Mouse (Mus musculus) brain, embryonic 18.5 days (tissue): ENCODE data around the gene Clpx.
A peak's percentile ranks its signal among the peaks of the same experiment; 100 is the strongest.
"Not testable (repeated sequence)": the region's sequence is repeated elsewhere in the genome, so short reads cannot be mapped to it uniquely, and the experiment has no call there.

ENCODE experiments used
- DNase-seq: peaks from one replicate; pipeline ENCODE4 v3.0.0-alpha.2; 2012; ENCODE audit warnings: low read depth, low spot score

The Clpx gene

DNA sequence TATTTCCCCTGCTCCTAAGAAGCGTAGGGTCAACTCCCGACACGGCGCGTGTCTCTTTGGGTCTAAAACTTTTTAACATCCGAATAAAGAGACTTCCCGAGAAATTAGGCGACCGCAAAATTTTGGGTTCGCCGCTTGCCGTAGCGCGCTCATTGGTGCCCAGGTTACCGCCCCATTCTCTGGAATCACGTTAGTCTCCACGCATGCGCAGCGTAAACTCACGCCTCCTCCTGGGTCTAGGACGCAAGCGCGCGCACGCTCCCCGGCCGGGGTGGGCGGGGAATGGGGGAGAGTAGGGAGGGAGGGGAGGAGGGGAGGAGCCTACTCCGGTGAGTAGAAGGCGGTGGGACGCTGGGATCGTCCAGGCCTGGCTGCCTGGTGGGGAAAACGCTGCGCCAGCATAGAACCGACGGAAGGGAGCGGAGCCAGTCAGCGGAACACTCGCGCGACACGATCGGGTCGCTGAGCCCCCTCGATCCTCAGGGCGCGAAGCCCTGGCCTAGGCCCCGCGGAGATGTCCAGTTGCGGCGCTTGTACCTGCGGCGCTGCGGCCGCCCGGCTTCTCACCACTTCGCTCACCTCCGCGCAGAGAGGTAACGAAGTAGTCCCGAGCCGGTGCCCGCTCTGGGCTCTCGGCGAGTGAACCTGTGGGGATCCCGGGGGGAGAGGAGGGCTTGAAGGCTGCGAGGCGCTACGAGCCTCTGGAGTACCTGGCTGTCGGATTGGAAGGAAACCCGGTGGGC, at the start of gene Clpx:
Gene Clpx, plus strand, starts transcription at position 288 of the 743 bp plus-strand sequence.
- peak; percentile 97 for DNase-seq

DNA sequence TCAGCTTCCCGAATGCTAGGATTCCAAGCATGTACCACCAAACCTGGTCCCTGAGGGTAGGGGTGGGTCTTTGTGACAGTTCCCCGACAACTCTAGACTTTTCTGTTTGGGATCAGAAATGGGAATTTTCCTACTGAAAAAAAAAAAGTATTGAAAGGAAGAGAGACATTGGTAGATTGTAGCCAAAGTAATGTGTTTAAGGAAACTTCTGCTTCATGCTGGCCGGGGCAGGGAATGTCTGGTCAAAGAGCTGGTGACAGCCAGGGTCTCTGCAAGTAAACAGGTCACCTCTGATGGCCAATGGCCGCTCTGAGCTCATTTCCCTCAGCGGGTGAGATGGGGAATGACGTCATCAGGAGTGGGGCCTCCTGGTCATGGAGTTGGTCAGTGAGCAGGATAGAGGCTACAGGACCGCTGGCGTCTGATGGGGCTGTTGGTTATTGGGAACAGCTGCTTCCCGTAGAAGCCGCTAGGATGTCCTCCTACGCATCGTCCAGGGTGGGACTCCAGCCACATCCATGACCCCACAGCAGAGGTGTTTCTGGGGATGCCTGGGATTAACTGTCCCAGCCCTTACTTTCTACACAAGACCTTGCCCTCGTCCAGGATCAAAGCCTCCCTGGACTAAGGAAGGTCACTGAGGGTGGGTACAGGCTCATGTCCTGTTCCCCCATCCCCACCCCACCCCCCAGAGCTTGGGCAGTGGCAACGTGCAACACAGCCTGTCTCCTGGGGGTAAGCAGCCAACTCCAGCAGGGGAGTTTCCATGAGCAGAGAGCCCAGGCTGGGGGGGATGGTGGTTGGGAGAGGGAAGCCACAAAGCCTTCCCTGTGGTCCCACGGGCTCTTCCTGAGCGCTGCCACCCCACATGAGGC, 46.3 kb upstream of the Clpx start:
- no peak for DNase-seq

- no peak for DNase-seq
These were observed 45.7 kb upstream of the Clpx start for GRCm38 (mm10) chr9:65248377-65248690.

DNA sequence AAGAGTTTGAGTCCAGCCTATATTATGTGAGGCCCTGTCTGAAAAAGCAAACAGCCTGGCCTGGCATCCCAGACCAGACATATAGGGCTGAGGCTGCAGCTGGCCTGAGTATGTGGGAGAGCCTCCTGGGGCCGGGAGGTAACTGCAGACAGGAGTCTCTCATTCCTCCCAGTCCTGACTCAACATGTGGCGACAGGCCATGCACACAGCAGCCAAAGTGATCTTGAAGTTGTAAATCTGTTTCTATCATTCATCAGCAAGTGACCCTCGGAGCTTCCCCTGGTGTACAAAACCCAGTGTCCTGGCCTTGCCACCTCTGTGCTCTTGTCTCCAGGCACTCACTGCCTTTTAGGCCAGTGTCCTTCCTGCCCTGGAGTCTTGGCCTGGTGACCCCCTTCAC, 42.0 kb upstream of the Clpx start:
- DNase-seq = no peak

GRCm38 (mm10) chr9:65255906-65256600, 38.0 kb upstream of the Clpx start:
- no peak for DNase-seq

GRCm38 (mm10) chr9:65257218-65257910, 36.7 kb upstream of the Clpx start:
- no peak for DNase-seq

GRCm38 (mm10) chr9:65259366-65259765, 34.7 kb upstream of the Clpx start:
- DNase-seq = no peak

DNA sequence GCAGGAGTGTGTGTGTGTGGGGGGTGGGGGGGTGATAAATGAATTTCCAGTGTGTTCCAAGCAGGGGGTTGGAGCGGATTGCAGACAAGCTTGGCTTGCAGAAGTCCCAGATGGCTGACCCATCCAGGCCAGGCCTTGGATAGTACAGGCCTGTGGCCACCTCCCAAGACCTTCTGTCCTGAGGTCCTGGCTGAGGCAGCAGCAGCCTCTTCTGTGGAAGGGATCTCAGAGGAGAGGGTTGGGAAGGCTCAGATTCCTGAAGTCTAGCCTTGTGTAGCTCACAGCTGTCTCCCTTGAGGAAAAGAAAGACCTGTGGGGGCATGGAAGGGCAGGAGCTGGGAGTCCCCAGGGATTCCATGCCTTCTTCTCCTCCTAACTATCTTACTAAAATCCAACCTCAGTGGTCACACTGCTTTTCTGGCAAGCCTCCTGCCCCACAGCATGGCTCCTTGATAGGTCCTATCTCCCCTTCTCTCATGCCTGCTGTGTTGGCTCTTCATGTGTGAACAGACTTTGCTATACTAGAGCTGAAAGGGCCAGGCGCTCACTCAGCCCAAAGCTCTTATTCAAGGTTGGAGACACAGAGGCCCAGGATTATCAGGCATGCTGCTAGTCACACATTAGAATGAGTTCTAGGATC, 32.3 kb upstream of the Clpx start:
- DNase-seq = no peak

GRCm38 (mm10) chr9:65262641-65263120, 31.4 kb upstream of the Clpx start:
- no peak for DNase-seq

- DNase-seq = no peak
These were observed 29.1 kb upstream of the Clpx start, which contains the start of gene Cilp for GRCm38 (mm10) chr9:65264959-65265358. Gene Cilp, plus strand, starts transcription at chr9:65265180.

DNA sequence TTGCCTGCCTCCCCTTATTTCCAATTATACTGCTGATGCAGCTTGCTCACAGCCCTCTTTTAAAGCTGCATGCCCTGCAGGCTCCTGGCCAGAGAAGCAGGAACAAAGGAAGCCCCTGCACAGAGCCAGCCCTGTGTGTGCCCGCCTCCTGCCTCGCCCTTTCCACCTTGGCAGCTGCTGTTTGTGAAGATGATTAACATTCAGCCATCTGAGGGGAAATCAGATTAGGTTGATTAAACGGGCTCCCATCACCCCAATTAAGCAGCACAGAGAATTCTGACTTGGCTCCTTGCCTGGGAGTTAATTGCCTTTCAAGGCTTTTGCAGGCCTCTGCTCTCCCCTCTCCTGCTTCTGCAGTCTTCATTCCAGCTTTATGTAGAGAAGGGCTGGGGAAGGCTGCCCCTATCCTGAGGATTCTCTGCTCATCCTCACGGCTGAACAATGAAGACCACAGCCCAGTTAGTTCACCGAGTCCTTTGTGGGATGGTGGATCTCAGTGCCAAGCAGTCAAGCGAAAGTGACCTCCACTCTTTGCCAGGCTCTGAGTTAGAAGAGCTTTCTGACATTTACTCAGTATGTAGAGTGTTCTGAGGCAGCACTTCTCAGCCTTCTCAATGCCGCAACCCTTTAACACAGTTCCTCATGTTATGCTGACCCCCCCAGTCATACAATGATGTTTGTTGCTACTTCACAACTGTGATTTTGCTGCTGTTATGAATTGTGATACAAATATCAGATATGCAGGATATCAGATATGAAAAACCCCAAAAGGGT, 26.1 kb upstream of the Clpx start:
- DNase-seq = peak; percentile 79

- DNase-seq = no peak
These were observed 20.8 kb upstream of the Clpx start for GRCm38 (mm10) chr9:65273048-65273809.

DNA sequence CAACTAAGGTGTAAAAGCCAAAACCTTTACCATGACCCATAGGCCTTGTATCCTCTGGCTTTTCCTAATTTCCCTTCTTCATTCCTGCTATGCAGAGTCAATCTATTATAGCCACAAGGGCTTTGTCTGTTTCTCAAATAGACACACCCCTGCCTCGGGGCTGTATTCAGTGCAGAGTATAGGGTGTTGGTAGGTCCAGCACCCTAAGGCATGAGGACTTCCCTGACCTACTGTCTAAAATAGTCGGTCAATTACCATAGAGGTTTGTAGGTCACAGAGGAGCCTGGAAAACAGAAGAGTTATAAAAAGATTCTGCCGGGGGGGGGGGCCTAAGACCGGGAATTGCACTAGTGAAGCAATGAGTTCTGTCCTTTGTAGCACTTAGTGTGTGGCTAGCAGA, 20.2 kb upstream of the Clpx start:
- no peak for DNase-seq

- not testable (repeated sequence) for DNase-seq
These were observed 19.2 kb upstream of the Clpx start for GRCm38 (mm10) chr9:65274851-65275250.

DNA sequence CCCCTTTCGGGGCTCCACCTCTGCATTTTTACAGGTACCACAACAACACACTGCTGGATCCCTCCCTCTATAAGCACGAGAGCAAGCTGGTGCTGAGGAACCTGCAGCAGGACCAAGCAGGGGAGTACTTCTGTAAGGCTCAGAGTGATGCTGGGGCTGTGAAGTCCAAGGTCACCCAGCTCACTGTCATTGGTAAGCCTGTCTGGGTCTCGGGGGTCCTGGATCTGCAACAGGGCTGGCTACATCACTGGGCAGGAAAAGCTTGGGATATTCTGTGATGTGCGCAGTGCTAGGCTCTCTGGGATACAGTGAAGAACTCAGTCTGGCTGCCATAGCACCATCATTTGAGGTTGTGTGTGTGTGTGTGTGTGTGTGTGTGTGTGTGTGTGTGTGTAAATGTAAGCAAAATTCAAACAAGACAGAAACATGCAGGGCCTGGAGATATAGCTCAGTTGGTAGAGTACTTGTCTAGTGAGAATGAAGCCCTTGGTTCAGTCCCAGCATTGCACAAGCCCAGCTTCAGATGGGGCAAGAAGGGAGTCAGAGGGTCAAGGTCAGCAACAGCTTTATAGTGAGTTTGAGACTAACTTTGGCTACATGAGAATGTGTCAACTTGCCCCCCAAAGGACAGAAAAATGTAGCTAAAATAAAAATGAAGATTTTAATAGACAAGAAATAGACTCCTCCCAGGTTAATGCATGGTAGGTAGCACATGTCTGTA, 18.1 kb upstream of the Clpx start:
- DNase-seq = no peak

- no peak for DNase-seq
These were observed 12.4 kb upstream of the Clpx start for GRCm38 (mm10) chr9:65281536-65282151.

DNA sequence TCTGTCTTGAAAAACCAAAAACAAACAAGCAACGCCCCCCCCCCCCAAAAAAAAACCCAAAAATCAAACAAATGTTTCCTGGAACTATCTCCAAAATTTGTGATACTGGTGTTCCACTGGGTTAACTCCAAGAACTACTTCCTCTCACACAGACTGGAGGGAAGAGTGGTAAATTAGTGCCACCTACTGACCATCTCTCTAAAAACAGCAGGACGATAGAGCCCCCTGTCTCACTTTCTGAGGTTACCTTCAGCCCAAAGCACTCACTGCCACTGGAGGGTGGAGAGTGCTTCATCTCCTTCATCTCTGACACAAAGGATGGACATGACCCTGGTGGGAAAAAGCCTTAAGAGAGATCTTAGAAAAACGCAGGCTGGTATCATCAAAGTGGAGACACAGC, 10.8 kb upstream of the Clpx start:
- peak; percentile 40 for DNase-seq

DNA sequence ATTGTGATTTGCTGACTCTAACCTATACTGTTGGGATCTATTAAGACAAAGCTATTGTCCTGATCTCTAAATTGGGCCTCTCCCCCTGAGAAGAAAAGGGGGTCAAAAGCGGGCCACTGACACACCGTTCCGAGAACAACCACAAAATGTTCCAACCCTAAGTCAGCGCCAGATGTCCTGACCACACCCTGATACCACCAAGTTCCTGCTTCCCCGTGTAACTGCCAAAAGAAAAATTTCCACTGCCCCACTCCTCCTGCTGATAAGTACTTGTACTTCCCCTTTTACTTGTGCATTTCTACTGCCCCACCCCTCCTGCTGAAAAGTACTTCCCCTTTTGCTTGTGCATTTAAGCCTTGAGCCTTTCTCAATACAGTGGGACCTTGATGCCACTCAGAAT, 5.8 kb upstream of the Clpx start:
- not testable (repeated sequence) for DNase-seq
